Mouse (Mus musculus) embryonic fibroblast, embryonic 13.5 days (primary cell): ENCODE measurements around the gene Rhox10.

Experiments used
- CTCF ChIP-seq: IDR thresholded peaks from 2 replicates; pipeline ENCODE4 v1.5.1; 2011; ENCODE audit warnings: mild to moderate bottlenecking, control low read depth, low read length, moderate library complexity, borderline replicate concordance; ENCODE audit not compliant: insufficient read depth
- POLR2A ChIP-seq: IDR thresholded peaks from 2 replicates; pipeline ENCODE4 v1.6.1; 2011; ENCODE audit warnings: low read depth, mild to moderate bottlenecking, control low read depth, low read length, moderate library complexity

- TF ChIP-seq CTCF, result no peak
- no peak for TF ChIP-seq POLR2A
Observed at GRCm38 (mm10) chrX:38110807-38111206, 44.5 kb downstream of the Rhox10 start, which contains the start of gene Rhox12.
